Mouse (Mus musculus) cerebellum, postnatal 4 days (tissue): ENCODE data around the gene Ipcef1.

Experiments used
- DNase-seq, 2 experiments: peaks; one replicate each; pipeline ENCODE4 v3.0.0; 2022; ENCODE audit warnings: low spot score in 2 of 2, mixed read lengths in 1 of 2

Gene Ipcef1

DNA sequence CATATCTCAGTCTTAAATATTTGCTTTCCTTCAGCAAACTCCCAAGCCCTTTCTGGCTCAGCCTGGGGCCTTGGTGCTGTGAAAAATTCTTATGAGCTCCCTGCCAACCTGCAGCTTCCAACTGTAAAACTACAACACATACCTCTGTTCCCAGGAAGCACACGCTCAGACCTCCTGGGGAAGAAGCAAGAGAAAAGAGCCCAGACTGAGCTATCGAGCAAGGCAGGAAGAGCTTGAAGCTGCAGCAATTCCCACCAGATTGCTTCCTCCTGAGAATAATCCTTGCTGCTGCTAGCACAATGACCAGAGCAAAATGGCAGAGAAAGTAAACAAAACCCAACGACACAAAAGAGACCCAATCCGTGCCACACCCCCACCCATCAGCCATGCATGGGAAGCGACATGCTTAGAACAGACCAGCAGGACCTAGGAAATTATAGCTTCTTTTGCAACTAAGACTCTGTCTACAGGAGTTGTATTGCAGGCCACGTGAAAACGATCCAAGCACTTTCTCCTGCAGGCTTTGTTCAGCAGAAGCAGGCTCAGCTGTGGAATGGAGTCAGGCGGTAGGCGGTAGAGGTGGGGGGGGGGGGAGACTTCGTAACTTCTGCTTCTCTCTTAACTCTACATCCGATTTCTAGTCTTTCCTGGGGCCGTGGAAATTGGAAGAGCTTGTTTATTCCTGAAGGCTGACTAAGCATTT, at the start of gene Ipcef1:
TSS of gene Ipcef1 (minus strand) at position 164 of the 703 bp plus-strand sequence.
- no peak for DNase-seq

DNA sequence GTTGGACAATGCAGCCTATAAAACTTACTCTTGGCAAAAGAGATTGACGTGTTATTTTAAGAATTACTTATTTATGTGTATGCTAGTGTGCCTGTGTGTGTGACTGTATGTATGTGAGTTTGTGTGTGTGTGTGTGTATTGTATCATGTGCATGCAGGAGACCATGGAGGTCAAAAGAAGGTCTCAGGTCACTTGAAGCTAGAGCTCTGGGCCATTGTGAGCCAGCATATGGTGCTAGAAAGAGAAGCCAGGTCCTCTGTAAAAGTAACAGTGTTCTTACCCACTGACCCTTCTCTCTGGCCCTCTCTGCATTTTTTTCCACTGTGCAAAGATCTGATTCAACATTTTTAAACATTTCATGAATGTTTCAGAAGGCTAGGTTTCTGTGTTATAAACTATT, 25.7 kb upstream of the Ipcef1 start:
- DNase-seq: no peak

DNA sequence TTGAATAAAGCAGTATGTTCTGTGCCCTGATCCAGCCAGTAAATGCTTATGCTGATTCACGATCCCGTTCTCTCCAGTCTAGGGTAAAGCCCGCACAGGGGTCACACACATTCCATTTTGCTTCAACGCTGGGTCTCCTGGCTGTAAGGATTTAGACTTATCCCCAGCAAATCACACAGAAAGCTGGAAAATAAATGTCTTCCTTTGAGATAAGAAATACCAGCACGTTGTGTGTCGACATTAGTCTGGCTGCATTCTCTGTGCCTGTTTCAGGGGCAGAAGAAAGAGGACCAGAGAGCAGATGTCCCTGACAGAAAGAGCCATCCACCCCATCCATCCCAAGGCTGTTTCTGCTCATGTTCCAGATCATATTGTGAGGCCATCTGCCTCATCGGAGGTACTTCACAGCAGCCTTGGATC, 25.1 kb upstream of the Ipcef1 start:
- DNase-seq: peak in 1 of 2 experiments; percentile 24

DNA sequence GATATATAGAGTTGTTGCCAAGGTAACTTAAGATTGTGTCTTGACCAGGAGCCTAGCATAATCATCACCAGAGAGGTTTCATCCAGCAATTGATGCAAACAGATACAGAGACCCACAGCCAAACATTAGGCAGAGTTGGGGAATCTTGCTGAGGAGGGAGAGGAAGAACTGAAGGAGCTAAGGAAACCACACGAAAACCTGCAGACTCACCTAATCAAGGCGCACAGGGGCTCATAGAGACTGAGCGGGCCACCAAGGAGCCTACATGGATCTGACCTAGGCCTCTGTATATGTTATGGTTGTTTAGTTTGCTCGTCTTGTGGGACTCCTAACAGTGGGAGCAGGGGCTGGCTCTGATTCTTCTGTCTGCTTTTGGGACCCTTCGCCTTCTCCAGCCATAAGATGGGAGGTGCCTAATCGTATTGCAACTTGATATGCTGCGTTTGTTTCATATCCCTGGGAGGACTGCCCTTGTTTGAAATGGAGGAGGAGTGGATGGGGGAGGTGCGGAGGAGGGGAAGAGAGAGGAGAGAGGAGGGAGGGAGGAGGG, 24.5 kb upstream of the Ipcef1 start:
- DNase-seq: no peak

DNA sequence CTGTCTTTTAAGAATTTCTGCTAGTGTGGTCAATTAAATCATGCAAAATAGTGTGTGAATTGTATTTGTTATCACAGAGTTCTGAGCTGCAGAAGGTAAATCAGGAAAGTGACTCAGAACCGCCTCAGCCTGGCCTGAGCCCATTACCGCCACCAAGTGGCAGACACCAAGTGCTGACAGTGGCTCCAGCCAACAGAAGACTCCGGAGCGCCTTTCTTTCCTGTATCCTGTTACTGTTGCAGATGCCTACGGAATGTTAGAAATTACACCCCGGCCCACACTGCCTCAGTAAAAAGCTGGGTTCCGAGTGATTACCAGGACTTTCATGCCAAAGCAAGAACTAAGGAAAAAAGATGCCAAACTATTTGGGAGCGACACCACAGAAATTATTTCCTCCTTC, 23.9 kb upstream of the Ipcef1 start:
- peak; percentile 51 to 78 for DNase-seq

DNA sequence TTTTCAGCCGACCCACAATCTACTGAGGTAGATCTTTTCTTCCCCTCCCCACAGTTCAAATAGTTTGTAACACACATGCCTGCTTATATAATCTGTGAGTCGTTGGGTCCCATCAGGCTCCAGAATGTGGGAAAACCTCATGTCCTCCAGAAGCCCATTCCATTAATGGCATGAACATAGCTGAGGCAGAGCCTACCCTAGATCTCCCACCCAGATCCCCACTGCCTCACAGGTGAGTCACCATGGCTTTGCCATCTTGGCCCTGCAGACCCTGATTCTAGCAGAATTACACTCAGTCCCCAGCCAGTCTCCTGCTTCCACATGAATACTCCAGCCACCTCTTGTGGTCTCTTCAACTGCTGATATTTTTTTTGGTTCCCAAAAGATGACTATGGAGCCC, 23.4 kb upstream of the Ipcef1 start:
- no peak for DNase-seq

DNA sequence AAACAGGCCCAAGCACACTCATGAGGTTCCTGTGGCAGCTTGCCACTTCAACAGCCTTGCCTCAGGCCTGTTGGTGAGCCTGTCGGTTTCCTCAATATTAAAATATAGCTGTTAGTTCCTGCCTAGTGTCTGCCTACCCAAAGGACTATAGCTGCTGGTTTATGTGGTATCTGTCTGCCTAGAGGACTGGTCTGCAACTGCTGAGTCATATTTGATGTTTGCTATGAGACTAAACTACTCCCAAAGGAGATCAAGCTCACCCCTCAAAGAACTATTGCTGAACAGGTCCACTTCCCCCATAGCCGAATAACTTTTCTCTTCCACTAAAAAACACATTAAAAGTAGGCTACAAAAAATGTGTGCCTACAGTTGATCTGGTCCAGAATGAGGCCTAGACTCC, 22.0 kb upstream of the Ipcef1 start:
- no peak for DNase-seq

DNA sequence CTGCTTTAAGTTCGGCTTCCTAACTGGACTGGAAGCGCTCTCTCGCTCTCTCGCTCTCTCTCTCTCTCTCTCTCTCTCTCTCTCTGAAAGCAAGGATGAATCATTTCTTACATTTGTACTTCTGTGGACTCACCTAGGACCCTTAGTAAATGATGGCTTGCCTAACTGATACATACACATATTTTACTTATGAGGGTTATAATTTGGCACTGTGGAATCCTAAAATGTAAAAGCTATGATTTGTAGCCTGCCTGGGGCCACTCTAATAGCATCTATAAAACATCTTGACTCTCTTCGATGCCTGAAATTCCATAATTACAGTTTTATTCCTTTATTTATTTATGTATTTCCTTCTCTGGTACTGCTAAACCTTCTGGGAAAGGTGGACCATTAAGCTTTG, 18.6 kb upstream of the Ipcef1 start:
- no peak for DNase-seq

DNA sequence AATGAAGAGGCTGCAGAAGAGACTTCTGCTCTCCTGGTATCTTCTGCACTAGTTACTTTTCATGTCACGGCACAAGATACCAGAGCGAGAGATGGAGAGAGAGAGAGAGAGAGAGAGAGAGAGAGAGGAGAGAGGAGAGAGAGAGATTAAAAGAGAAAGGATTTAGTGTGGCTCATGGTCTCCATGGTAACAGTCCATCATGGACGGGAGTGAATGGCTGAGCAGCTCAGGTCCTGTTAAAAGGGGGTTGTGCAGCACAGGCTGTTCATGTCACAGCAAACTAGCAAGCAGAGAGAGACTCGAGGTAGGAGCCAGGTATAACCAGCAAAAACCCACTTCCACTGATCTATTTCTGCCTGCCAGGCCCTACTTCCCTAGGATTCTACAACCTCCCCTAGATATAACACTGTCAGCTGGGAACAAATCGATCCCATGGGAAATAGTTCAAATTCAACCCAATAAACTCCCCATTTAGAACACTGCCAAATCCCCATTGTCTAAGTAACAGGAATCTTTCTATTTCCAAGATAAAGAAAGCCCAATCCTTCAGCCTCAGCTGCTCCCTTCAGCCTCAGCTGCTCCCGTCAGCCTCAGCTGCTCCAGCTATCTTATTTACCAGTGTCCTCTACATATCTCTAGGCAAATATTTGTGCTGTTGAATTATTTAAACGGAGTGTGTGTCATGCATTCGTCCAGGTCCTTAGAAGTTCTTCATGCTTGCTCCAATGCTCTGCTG, 18.0 kb upstream of the Ipcef1 start:
- DNase-seq: no peak

DNA sequence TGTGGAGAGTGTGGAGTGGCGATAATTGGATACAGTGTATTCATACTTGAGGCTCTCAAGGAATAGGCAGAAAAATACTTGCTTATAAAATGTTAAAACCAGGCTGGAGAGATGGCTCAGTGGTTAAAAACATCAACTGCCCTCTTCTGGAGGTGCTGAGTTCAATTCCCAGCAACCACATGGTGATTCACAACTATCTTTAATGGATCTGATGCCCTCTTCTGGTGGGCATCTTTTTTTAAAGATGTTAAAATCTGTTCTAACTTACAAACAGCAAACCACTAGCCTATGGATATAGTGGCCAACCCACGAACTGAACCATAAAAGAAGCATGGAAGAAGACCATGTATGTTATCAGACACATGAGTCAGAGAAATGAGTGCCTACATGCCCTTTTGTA, 16.8 kb upstream of the Ipcef1 start:
- DNase-seq: no peak

DNA sequence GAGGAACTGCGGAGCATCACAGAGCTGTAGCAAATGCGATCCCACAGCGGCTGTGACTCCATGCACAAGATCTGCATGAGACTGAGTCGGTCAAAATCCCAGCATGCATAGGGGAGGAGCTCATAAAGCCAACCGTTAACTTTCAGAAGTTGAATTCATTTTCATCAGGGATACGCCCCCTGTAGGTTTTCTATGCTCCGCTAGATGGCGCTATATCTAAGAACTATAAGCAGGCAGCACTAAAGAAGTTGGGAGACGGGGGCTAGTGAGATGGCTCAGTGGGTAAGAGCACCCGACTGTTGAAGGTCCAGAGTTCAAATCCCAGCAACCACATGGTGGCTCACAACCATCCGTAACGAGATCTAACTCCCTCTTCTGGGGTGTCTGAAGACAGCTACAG, 16.3 kb upstream of the Ipcef1 start:
- no peak for DNase-seq

DNA sequence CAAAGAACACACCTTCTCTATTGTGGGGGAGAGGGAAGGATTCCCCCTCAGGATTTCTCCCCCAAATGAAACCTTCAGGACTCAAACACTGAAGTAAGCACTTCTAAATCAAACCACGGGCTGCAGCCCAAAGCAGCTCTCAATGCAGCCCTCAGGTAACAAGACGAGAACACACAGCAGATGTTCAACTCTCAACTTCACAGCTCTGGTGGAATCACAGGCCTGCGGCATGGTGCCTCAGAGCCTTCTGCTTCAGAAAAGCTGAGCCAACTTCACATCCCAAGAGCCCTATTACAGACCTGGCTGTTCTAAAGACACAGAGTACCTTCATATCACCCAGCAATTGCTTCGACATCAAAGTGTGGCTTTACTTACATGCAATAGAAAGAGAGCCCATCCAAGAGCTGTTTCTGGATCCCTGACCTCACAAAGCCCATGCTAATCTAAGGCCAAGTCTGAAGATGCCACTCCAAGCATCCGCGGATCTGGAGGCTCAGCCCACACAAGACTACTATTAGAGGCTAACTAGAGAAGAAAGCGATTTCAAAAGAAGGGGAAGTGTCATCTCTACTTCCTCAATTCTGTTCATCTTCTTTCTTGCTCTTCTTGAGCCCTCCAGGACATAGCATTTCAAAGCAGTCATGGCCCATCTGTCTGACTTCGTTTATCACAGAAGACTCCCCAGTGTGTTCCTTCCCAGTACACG, 11.6 kb upstream of the Ipcef1 start:
- no peak for DNase-seq

DNA sequence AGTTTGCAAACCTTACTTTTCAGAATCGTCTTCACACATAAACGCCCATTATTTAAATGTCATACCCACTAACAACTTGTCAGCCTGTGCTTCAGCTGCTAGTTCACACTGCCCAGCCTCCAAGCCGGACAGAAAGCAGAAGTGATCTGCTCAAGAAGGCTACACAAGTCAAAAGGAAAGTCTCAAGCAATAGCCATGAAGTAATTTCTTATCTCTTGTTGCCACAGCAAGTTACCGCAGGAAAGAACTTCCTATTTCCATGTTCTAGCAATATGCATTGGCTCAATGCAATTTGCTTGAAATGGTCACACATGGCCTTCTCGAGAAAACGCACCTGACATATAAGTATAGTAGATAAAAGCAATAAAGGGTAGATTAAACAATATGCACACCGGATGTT, 10.7 kb upstream of the Ipcef1 start:
- no peak for DNase-seq

DNA sequence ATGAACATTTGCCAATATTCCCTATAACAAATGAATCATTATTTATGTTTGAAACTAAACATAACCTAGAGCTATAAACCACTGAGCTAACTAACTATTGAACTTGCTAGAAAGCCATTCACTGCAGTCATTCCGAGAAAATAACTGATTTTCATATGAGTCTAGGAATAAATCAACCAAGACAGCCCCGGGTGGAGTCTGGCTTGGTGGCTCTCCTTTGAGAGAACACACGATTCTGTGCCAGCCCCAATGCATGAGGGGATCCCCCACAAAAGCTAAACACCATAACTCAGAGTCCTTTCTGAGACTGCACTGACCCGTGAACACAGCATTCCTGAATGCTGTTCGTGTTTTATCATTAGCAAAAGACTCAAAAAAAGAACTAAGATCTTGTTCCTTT, 8.0 kb upstream of the Ipcef1 start:
- no peak for DNase-seq

DNA sequence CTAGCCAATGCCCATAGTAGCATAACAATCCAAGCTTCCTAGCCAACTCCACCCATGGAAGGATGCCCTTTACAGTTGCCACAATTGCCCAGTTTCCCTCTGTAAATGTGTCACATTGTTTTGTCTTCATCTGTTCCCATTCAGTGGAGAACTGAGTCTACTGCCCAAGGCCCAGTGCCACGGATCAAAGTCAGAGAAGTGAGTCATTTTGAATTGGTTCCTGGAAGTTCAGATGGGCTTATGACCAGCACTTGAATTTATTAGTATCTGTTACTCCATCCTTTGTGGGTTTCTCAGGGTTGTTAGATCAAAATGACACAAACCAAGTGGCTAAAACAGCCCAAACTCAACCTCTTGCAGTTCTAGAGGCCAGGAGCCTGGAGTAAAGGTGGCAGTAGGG, 5.3 kb upstream of the Ipcef1 start:
- DNase-seq: no peak

DNA sequence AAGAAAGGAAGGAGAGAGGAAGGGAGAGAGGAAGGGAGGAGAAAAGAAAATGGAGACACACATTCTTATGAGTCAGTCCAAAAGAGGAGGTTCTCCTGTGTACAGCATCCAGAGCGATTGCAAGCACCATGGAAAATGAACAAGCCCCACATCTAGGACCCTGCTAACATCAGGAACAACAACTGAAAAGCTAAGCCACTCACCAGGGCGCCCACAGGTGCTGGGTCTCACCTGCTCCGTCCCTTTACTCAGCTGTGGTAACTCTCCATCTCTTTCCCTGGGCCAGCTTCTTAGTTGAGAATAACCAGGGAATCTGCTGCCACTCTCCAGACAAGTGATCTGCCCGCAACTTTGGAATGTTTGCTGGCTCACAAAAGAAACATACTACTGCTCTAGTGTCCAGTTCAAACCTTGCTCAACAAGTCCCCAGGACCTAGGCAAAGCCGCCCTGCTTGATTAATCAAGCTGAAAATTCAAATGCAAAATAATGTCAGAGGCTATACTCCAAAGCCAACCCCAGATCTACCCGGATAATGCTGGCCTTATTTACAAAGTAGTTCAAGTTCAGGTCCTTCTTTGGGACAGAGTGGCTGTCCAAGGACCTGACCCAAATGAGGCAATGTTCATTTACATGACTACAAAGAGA, 2.4 kb upstream of the Ipcef1 start:
- DNase-seq: no peak

DNA sequence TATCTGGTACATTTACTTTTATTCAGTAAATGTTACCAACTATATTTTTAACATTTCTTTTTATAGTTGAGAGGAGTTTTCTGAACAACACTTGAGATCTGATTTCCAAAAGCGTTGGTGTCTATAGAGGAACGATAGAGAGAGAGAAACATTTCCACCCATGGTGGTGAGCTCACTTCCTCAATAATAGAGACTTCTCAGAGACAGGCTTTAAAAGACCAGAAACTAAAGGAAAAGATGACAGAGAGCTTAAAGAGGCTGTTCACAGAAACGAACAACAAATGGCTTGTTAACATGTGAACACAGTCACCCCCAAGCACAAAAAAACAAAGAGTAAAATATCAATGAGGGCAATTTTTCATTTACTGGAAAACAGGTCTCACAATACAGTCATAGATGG, 2.4 kb downstream of the Ipcef1 start:
- no peak for DNase-seq

DNA sequence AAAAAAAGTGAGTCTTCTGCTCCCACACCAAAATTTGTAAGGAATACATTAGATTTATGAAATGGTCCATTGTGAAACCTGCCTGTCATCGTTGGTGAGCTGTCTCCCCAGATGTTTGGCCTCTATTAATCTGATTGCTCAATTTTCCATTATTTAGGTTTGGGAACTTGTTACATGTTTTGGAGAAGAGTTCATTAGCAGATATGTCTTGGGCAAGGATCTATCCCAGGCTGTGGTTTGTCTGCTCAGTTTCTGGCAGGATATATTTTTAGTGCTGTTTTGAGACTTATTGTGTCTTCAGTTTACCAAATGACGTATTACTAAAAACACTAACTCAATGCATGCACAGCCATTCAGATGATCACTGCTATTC, 4.4 kb downstream of the Ipcef1 start:
- no peak for DNase-seq

DNA sequence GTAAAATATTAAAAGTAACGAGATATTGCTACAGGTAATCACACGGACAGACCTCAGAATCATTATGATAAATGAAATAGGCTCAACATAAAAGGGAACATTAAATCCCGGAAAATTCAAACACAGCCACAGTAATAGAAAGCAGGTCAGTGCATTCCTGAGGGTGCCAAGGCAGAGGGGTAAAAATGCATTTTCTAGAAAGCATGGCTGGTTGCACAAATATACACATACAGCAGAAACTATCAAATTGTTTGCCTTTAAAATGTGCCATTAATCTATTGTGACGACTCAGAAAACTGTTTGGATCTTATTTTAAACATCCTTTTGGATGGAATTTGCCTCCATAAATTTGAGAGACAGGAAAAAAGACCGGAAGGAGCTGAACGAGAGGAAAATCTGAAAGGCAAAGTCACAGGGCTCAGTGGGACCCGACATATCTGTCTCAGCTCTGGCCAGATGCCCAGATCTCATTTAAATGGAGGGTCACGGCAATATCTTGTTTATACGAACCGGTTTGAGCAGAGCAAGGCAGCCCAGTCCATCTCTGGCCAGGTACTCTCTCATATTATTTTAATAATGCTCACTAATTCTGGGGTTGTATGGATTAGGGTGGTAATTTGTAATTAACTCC, 4.9 kb downstream of the Ipcef1 start:
- peak in 1 of 2 experiments; percentile 26 for DNase-seq

DNA sequence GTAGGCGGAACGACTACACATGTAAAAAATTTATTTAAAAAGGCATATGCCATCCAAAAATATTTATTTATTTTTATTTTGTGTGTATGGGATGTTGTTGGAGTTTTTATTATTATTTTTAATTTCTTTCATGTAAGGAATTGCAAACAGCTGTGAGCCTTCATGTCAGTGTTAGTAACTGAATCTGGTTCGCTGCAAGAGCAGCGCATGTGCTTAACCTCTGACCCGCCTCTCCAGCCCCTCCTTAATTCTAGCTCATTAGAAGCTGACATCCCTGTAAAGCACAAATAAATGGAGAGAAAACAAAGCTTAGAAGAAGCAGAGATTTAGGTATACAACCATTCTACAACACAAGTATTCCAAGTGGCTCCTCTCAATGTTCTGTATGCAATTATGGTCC, 8.4 kb downstream of the Ipcef1 start:
- DNase-seq: no peak

DNA sequence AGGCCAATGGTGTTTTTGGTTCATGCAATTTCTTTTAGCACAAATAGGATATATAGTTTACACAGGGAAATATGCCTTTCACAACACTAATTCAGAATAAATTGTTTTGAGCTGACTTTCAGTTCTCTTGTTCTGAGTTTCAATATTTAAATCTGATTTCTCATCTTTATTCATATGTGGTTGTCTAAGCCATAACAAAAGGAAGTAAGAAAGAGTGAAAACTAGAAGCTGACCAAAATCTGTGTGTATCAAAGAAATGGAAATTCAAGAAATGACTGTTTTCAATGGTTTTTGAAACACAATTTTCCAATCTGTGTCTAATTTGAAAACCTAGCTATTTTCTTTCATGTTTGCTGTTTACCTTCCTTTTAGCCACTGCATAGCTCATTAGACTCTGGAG, 11.2 kb downstream of the Ipcef1 start:
- no peak for DNase-seq

DNA sequence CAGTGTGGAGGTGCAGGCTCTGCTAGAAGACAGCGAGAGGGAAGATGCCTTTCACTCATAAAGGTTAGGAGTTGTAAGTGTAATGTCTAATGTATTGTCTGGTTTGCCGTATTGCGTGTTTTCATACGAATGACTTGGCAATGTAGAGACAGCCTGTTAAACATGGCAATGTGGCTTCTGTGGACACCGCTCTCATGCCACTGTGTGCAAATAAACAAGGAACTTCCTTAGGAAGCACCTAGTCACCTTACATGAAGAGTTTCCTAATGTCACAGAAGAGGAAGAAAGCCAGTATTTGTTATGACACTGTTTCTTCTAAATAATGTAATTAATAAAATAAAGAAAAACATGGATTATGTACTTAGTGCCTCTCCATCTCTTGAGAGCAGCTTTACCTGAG, 15.1 kb downstream of the Ipcef1 start:
- DNase-seq: no peak
